Mouse (Mus musculus) layer of hippocampus, adult 18-20 months (tissue): Measurements from ENCODE around the gene Rnaset2b. TPM values are rescaled to one million over a fixed set of nuclear protein-coding genes. Genes with fewer than 3 reads are reported as not detected.
"Not testable (repeated sequence)": the region's sequence is repeated elsewhere in the genome, so short reads cannot be mapped to it uniquely, and the experiment has no call there.

ENCODE experiments used
- DNase-seq, 2 experiments: peaks; one replicate each; pipeline ENCODE4 v3.0.0; 2022; ENCODE audit warnings: low spot score in 2 of 2
- long read RNA-seq: library from polyadenylated mRNA; stranded (forward); transcript quantifications from one replicate; pipeline ENCODE4 v2.0.0, GENCODE M21; 2021
- total RNA-seq, 2 experiments: library from RNA; stranded (reverse); gene quantifications; 2 replicates each; pipeline ENCODE4 v1.2.3; 2021

Gene Rnaset2b
- 10 to 100 TPM; 41.6 to 42.7 TPM for total RNA-seq
- long read RNA-seq, partial matches to known transcripts = 1 of 2 reads
- long read RNA-seq, other reads (novel, unspliced or antisense) = 0 of 2 reads

DNA sequence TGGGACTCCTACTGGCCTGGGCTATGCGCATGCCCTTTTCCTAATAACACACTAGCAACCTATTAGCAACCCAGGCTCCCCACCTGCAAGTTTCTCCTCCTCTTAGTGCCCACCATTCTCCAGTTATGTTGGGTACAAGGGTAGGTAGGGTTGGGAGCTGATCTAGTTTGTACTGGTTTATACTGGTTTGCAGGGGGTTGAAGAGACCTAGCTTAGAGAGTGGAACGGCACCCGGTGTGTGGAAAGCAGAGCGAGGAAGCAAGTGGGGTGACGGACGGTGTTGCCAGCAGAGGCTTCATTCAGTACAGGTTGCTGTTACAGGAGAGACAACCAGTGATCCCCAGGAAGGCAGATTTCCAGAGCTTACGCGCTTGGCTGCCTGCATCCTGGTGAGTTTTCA is at the start of gene Rnaset2b:
Gene Rnaset2b (plus strand): TSS at position 301 of the 400 bp plus-strand sequence.
- not testable (repeated sequence) for DNase-seq

- not testable (repeated sequence) for DNase-seq
These were observed 38.8 kb upstream of the Rnaset2b start for GRCm38 (mm10) chr17:6931625-6932024.

DNA sequence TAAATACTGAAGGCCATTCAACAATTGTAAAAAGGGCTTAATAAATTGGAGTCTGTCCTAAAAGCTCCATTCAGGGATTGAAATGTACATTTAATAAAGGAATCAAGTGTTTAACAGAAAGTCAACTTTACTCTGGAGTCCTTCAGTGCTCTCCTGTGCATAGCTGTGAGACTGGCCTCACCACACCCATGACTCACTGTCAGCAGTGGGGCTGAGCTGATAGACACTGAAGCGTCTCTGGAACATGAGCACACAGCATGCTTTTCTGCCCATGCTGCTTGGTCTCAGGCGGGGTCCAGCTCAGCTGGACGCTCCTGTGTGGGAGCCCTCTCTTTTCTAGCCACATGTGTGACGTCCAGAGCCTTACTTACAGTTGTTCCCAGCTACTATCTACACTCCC is 27.9 kb upstream of the Rnaset2b start:
- DNase-seq = not testable (repeated sequence)

GRCm38 (mm10) chr17:6947637-6947983 is 22.8 kb upstream of the Rnaset2b start:
- not testable (repeated sequence) for DNase-seq

DNA sequence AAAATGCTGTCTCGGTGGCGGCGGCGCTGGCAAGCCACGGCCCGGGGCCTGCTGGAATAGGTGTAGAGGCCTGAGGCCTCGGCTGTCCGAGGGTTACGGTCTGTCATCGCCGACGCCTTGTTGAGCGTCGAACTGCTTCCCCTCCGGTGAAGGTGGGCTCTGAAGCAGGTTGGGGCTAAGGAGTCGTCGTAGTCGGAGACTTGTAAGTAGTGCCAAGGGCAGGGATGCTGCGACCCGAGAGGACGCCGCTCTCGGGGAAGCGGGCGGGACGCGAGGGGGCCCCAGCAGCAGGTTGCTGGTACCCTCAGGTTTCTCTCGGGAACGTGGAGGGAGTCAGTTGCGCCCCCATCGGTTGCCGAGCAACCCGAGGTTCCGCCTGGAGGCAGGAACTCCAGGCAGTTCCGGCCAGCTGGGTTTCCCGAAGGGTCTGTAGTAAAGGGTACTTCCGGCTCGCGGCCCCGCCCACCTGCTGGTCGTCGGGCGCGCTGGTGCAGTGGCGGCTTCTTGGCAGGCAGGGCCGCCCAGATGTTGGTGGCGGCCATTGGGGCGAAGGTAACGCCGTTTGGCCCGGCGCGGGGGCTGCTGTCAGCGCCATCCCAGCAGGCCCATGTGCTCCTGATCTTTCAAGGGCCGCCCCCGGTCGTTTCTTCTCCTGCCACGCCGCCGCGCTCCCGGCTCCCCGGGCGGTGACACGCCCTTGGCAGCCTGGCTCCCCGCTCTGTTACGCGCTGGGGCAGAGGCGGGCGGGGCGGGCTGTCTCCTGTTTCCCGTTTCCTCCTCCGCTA is 22.3 kb upstream of the Rnaset2b start, which contains the start of gene Rsph3b:
Gene Rsph3b (minus strand): TSS at position 699 of the 785 bp plus-strand sequence.
- peak; percentile 75 to 86 for DNase-seq

DNA sequence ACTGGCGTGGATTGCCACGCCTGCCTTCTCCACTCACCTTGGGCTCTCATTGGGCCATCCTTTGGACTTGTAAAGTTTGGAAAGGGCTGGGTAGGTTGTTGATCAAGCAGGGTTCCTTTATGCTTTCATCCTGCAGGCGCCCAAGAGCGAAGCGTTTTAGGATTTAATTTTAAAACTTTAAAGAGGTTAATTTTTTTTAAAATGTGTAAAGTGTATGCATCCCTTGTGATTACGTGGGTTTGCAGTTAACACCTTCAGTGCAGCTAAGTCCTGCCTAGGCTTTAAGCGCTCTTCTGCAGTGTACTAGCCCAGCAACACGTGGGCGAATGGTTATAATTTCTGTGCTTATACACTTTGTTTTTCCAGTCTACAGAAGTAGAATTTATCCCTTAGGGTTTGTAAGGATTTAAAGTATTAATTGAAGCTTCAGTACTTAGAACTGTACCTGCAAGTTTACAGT is 21.6 kb upstream of the Rnaset2b start:
- DNase-seq = not testable (repeated sequence)

GRCm38 (mm10) chr17:6958881-6959280 is 11.6 kb upstream of the Rnaset2b start:
- not testable (repeated sequence) for DNase-seq

DNA sequence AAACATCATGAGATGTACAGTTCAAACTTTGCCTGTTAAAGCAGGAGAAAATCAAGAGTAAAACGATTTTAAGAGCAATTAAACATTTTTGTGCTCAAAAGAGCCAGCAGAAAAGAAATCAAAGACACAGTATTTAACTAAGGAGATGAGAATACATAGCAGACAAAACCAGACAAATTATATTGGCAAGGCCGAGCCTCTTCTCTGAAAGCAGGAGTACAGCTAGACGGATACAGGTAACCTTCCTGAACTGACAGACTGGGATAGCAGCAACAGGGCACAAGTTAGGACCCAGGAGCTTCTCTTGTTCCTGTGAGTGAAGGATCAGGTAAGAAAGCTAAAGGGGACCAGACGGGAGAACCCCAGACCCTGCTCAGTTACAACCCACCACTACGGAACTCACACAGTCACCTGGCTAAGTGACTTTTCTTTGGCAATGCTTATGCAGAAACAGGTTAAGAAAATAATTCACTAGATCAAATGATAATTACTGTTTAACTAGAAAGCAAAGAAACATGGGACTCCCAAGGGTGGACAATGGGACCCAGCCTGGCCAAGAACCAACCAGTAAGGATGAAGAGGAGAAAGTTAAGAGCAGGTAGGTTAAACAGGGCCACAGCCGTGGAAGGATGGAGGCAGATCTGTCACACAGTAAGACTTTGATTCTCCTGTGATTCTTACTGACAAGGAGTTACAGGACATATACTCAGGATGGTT is 10.7 kb upstream of the Rnaset2b start:
- not testable (repeated sequence) for DNase-seq

- DNase-seq = not testable (repeated sequence)
These were observed 10.1 kb upstream of the Rnaset2b start for GRCm38 (mm10) chr17:6960349-6960748.

- DNase-seq = peak; percentile 15 to 47
These were observed 9.7 kb upstream of the Rnaset2b start, which contains the start of gene Tagap1 for GRCm38 (mm10) chr17:6960776-6961175. Gene Tagap1, minus strand, starts transcription at chr17:6961156.

DNA sequence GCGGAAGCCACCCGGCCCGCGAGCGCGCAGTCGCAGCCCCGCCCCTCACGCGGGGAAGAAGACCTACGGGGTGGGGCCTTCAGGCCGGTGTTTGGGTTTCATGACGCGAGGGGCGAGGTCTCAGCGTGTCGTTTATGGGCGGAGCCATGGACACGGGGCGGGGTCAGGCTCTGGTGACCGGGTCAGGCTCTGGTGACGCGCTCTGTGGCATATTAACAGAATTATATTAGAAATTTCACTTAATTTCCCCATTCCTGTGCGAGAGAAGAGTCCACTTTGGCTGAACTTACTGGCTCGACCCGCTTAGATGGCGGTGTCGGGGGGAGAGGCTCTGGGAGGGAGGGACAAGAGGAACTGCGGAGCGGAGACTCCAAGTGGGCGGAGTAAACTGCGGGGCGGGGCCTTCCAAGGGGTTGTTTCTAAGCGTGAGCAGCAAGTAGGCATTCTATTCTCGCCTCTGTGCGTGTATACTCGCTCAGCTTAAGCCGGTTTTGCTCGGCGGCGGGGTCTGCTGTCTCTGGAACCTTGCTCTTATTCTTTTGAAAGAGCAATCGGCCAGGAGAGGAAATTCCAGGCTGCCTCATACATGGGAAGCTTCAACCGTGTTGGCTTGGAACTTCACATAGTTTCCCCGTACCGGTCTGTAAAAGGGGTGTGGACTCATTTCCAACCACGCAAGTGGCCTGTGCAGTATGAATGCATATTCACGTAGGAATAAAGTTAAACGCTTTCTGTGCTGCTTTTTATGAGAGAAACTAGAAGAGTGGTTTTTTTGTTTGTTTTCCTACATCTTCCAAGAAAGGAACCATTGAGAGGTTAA is 9.0 kb upstream of the Rnaset2b start:
- DNase-seq = peak; percentile 42 to 53

- DNase-seq = not testable (repeated sequence)
These were observed 8.1 kb upstream of the Rnaset2b start for GRCm38 (mm10) chr17:6962339-6962738.

DNA sequence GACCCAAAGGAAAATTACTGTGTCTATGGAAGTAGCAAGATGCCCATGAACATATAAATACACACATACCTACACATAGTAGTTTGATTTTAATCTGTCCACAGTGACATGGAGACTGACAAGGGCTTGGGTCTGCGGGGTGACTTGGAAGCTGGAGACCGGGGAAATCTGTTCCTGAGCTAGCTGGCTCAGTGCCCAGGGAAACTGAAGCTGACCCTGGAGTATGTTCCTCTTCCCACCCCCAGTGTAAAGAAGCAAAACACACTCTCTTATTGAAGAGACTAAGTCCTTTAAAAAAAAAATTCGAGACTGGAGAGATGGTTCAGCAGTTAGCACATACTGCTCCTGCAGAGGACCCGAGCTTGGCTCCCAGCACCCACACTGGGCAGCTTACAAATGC is 7.5 kb upstream of the Rnaset2b start:
- DNase-seq = not testable (repeated sequence)

- not testable (repeated sequence) for DNase-seq
These were observed 5.1 kb upstream of the Rnaset2b start for GRCm38 (mm10) chr17:6965364-6965763.

DNA sequence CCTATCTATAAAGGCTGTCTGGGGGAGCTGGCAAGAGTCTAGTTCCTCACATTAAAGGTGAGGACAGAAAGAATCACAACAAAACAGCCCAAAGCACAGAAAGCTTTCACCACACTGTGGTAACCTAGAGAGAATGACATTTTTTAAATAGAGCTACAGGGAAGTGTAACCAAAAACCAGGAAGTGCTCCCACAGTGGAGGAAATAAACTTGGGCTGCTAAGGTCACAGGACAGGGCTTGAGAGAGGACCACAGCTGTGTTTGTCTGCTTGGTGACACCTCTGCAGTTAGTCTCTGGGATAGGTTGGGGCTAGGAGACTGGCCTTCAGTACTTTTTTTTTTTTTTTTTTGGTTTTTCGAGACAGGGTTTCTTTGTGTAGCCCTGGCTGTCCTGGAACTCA is 2.8 kb upstream of the Rnaset2b start:
- DNase-seq = not testable (repeated sequence)

DNA sequence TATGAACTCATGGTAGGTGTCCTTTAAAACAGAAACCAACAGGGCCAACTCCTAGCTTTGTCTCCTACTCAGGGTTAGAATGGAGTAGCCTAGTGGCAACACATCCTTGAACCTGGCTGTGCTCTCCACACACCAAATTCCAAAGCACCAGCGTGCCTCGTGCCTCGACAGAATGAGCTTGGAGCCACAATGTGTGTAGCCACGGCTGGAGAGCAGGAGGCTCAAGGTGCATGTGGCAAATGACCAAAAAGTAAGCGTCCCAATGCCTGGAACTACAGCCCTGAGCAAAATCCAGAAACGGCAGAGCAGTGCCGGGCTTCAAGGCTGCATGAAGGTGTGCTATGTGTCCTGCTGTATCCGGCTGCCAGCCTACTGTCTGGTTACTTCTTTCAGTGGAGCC is 804 bp downstream of the Rnaset2b start:
- DNase-seq = not testable (repeated sequence)

GRCm38 (mm10) chr17:6972836-6973396 is 2.5 kb downstream of the Rnaset2b start:
- not testable (repeated sequence) for DNase-seq

DNA sequence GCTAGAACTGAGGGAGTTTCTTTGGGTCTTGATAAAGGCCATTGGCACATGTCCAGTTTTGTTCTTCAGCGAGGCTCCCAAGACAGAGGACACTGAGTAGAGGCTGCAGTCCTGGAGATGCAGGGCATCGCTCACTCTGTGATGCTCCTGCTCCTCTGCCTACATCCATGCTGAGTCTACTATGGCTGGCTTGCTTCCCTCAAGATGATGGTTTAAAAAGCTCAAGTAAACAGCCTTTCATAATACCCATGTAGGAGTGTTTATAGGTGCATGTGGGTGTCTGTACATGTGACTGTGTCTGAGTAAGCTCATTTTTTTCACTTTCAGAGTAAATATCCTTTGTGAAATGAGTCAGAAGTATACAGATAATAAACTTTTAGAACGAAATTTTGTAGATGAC is 4.6 kb downstream of the Rnaset2b start:
- not testable (repeated sequence) for DNase-seq

GRCm38 (mm10) chr17:6978287-6979248 is 8.1 kb downstream of the Rnaset2b start, which contains the start of gene Gm49721:
Gene Gm49721, plus strand, starts transcription at chr17:6978904.
- peak; percentile 51 to 53 for DNase-seq
